Mouse (Mus musculus) stomach, postnatal 0 days (tissue): ENCODE measurements around the gene Ccdc40.

ENCODE experiments used
- CTCF ChIP-seq: IDR thresholded peaks from 2 replicates; pipeline ENCODE4 v1.5.1; 2016; ENCODE audit warnings: antibody characterized with exemption, low read depth, mild to moderate bottlenecking, moderate library complexity
- EP300 ChIP-seq: optimal IDR thresholded peaks from 2 replicates; pipeline ENCODE3; 2016; ENCODE audit warnings: antibody characterized with exemption

DNA sequence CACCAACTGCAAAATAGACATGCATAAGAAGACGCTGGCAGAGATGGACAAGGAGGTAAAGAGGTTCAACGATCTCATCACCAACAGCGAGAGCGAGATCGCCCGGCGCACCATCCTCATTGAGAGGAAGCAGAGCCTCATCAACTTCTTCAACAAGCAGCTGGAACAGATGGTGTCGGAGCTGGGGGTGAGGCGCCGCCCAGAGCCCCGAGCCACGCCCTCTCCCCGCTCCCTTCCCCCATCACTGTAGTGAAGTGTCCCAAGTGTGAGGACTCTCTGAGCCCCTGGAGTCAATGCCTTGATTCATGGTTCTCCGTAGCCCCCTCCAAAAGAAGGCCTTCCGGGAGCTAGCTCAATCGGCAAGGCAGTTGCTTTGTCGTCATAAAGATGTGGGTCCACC is 22.6 kb downstream of the Ccdc40 start:
- TF ChIP-seq CTCF (no peak), EP300 (no peak)
